Mouse (Mus musculus): ENCODE results near the gene Rnf41.

GRCm38 (mm10) chr10:128410560-128410845 lies 954 bp upstream of the Rnf41 start:
- TF ChIP-seq CTCF (IDR thresholded peaks at IDR 0.05) (no peak), EP300 (IDR thresholded peaks at IDR 0.05) (no peak)
